Mouse (Mus musculus) layer of hippocampus, postnatal 14 days (tissue): ENCODE data around the gene Defb43. TPM values are rescaled to one million over a fixed set of nuclear protein-coding genes. Genes with fewer than 3 reads are reported as not detected.
A peak's percentile ranks its signal among the peaks of the same experiment; 100 is the strongest.

Experiments used
- DNase-seq, 2 experiments: peaks; one replicate each; pipeline ENCODE4 v3.0.0; 2021 to 2022; ENCODE audit warnings: low spot score in 2 of 2, mixed read lengths in 1 of 2
- total RNA-seq, 2 experiments: library from RNA; stranded (reverse); gene quantifications; 2 replicates each; pipeline ENCODE4 v1.2.3; 2021

Gene Defb43
- total RNA-seq, 2 experiments from 2014 or later: not detected

DNA sequence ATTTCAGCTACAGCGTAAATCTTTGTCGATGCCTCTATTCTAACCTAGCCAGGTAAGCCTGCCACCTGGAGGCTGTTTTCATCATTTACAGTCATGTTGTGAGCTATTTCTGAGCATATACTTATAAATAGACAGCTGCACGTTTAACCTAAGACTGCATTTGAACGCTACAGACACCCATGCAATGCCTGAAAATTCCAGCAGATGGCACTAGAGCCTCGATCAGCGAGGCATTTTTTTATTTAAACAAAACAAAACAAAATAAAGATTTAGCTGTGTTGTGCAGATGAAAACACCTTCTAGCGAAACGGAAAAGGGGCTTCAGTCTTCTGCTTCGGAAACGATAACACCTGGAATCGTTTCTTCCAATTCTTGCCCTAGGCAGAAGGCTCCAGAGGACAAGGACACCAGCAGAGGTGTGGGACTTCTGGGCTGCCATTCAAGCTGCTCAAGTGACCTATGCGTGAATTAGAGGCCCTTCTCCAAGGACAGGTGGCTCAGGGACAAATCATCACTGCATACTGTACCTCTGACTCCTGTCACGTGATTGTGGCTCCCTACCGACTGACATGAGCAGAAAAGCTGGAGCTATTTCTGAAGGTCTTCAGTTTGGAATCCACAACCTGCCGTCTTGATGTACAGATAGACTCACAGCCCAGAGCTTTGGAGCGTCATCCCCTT, 55.2 kb downstream of the Defb43 start:
- DNase-seq: peak; percentile 58 to 69

Other genes with a start within 250 kb of the Defb43 start
- 10 to 100 TPM; 14.6 TPM for gene Wdfy2, start 174.1 kb upstream of the Defb43 start, total RNA-seq
- not detected for gene Defb48, start 27.3 kb upstream of the Defb43 start, total RNA-seq
- not detected for gene Defb47, start 13.7 kb upstream of the Defb43 start, total RNA-seq
- not detected for gene Defb42, start 35.2 kb downstream of the Defb43 start, total RNA-seq
- not detected for gene Defb30, start 38.2 kb downstream of the Defb43 start, total RNA-seq